Mouse (Mus musculus): Measurements from ENCODE around the gene Dgkh.

DNA sequence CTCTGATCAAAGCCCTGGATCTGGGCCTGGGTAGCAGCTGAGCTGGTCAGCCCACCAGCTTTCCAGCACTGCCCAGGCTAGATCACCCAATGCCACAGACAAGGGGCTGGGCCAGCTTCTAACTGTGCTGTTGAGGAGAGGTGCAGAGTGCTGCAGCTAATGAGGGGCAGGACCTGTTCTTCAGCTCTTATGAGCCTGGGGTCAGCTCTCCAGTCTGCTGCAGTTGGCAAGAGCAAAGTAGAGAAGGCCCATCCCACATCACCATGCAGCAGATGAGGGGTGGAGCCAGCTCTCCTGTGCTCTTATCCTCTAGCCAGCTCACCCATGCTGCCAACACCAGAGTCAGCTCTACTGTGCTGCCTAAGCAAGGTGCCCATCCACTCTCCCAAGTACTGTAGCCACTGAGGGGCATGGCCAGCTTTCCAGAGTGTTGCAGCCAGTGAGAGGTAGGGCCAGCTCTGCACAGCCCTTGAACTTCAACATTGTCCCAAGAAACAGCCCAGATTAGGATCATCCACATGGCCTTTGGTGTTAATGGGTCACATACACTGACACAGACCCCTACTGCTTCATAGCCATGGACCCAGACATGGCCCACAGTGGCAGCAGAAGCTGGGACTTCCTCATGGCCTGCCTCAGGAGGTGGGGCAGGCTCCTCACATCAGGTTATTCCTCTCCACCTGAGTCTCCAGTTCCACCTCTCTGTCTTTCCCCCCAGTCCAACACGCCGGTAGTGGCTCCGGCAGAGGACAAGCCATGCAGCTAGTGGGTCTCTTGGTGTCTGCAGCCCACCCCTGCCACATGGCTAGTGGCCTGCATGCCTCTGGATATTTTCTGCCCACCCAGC lies 206.7 kb downstream of the Dgkh start:
- TF ChIP-seq POLR2A (IDR thresholded peaks at IDR 0.05; ENCODE audit: insufficient read length, low read depth) (no peak), CEBPB (IDR thresholded peaks at IDR 0.05; ENCODE audit: insufficient read depth, poor library complexity, severe bottlenecking) (no peak), USF1 (IDR thresholded peaks at IDR 0.05; ENCODE audit: low read depth) (no peak), TCF12 (IDR thresholded peaks at IDR 0.05; ENCODE audit: insufficient read depth, poor library complexity, severe bottlenecking) (no peak), REST (IDR thresholded peaks at IDR 0.05; ENCODE audit: insufficient read depth, insufficient read length) (no peak)

Data from myocyte (in vitro differentiated cells).